Mouse (Mus musculus) regulatory T cell (primary cell): ENCODE data around the gene Pxk.

Experiments
- in situ Hi-C: fragments of 300-600 bp; cut with MboI, MseI; formaldehyde crosslinking; loops from one replicate; pipeline ENCODE4 v1.15.1; 2025; ENCODE audit warnings: high pct_unique_total_duplicates

The Pxk gene

DNA sequence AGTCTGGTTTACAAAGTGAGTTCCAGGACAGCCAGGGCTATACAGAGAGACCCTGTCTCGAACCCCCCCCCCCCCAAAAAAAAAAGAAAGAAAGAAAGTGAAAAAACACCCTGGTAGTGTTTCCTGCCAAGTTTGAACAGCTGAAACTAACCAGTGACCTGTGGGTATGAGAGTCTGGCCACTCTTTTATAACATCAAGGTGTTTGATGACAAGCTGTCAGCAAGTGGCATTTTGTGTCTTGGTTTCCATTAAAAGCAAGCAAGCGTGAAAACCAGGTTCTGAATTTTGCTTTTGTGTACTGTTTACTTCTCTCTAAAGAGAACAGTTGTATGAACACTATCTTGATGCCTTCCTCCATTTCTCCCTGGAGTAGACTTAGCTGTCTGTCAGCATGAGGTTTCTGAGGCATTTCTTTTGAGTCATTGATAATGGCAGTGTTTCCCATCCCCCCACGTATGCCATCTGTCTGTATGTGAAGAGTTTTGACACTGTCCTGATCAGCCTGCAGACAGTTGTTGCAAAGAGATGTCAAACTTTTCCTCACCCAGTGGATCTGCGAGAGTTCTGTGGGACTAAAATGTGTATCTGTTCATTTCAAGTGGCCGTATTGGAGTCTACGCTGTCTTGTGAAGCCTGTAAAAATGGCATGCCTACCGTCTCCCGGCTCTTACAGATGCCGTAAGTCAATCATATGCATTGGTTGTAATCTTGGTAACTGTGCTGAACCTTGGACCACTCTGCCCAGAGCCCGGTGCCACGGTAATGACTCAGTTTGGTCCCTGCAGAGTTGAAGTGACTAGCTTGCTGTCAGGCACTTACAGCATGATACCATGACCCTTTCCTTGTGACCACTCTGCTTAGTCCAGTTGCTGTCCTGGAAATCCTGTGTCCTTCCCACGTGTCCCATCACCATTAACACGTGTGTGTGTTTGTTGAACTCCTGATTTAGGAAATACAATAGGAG, 47.9 kb downstream of the Pxk start:
- in situ Hi-C loops: no loop called here

DNA sequence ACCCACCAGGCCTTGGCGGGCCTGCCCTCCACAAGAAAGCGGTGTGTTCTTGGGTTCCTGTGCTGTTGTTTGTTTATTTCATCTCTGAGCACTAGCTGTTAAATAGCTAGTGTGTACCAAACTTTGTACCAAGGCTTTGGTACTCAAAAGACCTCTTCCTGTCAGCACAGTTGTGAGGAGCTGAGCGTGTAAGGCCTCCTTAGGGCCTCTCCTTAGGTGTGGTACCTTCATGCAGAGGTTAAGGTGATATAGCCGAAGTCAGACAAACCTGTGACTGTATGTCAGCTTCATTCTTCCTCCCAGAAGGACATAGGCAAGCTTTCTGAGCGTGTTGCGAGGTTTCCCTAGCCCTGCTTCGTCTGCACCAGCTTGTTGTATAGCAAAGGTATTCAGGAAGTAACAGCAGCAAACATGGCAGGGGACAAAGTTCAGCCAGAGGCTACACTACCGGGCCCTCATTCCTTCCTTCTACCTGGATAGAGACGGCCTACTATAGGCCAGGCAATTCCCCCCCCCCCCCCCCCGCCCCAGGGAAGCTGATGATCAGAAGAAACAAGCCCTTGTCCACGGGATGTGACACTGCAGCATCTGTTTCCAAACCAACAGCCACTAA, 48.7 kb downstream of the Pxk start:
- in situ Hi-C loops: no loop called here

DNA sequence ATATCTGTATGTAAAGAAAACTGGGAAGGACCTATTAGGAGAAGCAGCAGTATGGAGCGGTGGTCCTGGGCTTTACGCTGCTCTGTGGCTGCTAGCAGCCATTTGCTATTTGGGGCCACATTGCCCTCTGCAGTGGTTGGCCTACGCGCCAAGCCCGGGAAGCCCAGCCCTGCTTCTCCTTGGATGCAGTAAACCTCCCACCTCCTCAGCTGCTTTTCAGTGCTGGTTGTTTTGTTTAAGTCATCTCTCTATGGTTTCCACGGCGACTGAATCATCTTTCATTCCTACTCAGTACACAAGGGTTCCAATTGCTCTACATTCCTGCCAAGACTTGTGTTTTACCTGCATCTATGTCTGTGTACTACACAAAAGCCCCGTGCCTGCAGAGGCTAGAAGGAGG, 50.8 kb downstream of the Pxk start:
- in situ Hi-C loops: no loop called here

DNA sequence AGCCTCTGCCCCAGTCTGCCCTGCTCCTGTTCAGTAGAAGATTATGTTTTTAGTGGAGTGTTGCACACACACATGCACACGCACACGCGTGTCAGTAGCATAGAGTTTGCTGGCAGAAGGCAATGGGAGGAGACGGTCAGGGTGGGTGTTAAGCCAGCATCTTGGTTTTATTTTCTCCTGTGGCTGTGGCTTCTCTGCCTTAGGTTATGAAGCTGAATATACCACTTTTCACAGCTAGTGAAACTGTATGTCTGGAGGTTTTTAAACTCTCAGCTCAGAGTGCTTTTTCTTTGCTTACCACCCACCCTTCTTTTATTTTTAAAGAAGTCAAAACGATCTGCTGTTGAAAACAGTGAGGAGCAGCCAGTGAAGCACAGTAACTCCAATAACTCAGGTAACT, 53.7 kb downstream of the Pxk start:
- in situ Hi-C loops: no loop called here

DNA sequence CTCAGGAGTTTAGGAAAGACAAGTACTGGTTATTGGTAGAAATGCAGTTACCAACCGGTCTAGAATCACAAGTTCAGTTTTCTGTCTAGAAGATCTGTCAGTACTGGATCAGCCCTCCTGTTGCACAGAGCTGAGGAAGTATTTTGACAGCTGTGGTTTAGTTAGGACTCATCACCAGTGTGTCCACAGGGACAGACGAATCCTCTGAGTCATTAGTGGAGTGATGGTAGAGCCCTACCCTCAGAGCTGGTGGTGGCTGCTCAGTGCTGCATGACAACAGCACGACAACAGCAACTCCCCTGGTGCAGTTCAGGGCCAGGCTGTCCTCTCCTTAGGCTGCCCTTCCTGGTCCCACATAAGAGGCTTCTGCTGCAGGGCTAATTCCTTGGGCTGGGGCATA, 56.1 kb downstream of the Pxk start:
- in situ Hi-C loops: no loop called here

DNA sequence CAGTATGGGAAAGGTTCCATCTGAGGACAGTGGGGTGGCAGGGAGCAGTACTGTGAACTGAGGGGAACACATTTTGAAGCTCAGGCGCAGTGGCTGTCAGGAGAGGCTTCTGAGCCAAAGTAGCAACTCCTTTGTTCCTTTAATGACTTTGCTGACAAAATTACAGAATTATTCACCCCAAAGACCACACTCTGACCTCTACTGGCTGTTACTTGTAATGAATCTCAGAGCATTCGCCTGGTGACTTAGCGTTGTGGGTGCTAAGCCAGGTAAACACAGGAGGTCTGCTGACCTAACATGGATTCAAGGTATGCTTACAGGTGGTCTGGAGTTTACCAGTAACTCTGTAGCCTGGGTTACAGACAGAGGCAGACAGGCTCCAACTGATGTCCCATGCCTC, 58.9 kb downstream of the Pxk start:
- in situ Hi-C loops: no loop called here

DNA sequence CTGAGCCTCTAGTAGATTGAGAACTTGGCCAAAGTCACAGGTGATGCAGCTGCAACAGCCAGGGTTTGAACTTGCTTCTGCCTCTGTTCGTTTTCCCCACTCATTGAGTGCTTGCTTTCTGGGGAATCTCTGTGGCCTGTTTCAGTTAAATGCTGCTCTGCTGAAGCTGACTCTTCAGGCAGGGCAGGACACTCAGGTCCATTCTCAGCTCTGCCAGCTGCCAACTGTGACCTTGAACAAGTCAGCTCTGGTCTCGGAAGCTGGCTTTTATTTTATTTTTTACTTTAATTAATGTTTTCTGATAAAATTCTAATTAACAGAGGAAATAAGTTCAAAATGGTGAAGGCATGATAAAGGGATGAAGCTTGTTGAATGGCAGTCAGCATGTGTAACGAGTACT, 60.7 kb downstream of the Pxk start:
- in situ Hi-C loops: no loop called here

DNA sequence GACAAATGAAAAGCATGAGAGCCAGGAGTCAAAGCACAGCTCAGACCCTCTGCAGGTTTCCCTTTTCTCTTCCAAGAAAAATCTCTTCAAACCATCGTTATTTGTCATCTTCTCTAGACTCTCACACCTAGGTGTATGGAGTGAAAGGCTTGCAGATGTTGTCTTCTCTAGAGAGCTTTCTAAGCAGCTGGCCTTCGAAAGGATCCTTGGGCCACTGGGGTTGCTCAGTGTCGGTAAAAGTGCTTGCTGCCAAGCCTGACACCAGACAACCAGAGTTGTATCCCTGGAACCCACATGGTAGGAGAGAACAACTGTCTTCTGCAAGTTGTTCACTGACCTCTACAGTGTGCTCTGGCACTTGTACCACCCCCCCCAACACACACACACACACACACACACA, 61.1 kb downstream of the Pxk start:
- in situ Hi-C loops: no loop called here

DNA sequence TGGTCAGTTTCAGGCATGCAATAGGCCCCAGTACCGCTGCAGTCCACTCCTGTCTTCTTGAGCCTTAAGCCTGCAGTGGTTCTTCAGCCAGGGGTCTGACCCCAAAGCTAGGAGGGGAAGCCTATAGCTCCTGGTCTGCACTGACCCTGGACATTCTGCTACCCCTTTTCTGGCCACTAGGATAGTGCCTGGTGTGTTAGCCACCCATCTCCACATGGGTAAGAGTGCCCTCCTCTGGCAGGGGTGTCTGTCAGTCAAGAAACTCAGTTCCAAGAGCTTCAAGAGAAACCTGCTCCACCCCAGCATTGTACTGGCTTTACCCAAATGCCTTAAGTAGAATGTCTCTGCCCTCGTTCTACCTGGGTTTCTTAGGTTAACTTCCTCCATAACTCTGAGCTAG, 63.8 kb downstream of the Pxk start:
- in situ Hi-C loops: no loop called here

DNA sequence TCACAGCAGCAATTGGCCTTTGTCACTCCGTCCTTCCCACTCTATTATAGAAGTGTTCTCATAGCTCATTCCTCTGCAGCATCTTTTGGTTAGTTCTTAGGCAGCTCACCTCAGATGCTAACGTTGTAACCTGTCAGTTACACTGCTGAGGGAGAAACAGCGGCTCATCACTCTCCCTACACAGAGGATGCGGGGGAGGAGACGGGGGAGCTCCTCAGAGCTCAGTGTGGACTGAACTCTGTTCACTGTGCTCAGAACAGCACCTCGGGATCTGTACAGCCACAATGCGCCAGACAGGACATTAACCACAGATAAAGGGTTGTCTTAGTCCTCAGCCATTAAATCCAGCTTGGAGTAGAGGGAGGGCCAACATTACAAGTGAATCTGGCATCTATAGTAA, 66.5 kb downstream of the Pxk start:
- in situ Hi-C loops: no loop called here

DNA sequence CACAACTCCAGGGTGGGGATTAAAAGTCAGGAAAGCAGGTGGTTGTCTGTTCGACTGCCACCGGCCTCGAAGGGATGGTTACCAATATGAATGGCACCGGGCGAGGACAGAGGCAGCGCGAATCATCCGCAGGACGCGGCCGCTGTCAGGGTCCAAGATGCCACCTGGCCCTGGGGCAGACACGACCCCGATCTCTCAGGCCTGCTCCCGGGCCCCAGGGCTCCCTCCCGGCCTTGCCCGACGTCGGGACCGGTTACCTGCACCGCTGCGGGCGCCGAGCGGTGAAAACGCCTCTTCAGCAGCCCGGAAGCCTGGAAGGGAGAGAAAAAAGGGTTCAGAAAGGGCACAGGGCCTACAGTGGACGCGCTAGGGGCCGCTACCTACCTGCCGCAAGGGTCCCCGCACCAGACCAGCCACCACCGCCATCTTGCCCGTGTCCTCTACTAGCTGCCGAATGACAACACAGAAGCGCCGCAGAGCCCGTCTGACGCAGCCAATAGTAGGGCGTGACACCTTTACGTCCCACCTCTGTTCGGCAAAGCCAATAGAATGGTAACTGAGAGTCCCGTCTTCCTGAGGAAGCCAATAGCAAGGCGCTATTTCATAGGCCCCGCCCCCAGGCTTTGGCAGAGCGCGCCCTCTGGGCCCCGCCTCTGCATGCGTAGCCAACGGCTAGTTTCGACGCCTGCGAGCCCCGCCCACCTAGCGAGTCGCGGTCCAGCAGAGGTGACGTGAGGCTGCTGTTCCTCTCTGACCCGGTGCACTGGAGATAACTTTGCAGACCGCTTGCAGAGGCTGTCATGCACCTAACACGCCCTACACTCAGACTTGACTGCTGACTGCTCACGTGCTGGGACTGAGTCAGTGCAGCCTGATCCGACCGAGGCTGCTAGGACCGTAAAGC, 74.7 kb downstream of the Pxk start, which contains the start of gene Pdhb:
Gene Pdhb (minus strand): TSS at position 519 of the 904 bp plus-strand sequence.
- in situ Hi-C loops: loop anchor here (5.0 kb wide), 1 partner anchor 80 kb away; no protein-coding TSS in a partner anchor

DNA sequence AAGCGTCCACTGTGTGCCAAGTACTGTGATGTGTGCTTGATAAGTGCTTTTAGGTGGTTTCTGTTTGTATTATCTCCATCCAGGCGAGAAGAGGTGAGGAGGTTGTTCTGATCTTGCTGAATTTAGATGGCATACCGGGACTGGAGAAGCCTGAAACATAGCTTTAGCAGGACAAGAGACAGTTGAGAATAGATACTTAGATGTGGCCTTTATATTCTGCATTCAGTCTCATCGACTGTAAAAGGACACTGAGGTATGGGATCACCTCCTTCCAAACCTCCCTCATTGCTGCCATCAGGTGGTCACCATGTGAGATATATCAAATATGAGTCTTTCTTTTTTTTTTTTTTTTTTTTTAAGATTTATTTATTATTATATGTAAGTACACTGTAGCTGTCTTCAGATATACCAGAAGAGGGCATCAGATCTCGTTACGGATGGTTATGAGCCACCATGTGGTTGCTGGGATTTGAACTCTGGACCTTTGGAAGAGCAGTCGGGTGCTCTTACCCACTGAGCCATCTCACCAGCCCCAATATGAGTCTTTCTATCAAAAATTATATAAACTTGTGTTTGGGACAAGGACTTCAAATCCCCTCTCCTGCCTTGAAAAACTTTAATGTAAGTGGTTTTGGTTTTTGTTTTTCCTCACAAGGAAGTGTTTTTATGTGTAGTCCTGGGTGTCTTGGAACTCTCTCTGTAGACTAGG, 75.7 kb downstream of the Pxk start:
- in situ Hi-C loops: loop anchor here (5.0 kb wide), 1 partner anchor 81 kb away; no protein-coding TSS in a partner anchor

DNA sequence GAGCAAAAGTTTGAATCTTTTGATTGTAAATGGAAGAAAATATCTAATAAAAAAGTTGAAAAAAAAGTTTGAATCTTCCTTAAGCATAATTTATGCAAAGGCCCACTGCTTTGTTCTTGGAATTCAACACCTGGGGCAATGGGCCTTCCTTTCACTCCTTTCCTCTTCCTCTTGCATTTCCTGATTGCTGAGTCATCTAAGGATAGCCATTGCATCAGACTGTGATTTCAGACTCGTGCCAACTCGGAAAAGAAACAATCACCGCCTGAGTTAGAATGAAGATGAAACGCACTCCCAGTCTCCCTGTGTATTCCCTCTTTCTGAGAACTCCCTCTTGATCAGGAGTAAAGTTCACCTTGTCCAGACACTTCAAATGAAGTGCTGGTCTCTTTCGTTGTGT, 76.6 kb downstream of the Pxk start:
- in situ Hi-C loops: loop anchor here (5.0 kb wide), 1 partner anchor 82 kb away; no protein-coding TSS in a partner anchor

DNA sequence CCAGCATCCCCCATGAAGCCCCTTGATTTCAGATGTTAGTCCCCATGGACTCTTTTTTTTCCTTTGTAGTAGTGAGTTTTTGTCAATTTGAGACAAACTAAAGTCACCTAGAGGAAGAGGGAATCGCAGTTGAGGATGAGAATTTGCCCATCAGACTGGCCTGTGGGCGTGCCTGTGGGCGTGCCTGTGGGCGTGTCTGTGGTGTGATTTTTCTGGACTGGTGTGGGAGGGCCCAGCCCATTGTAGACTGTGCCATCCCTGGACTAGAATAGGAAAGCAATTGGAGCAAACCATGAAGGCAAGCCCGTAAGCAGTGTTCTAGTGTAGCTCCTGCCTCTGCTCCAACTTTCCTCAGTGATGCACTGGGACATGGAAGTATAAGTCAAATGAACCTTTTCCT, 78.2 kb downstream of the Pxk start:
- in situ Hi-C loops: no loop called here

DNA sequence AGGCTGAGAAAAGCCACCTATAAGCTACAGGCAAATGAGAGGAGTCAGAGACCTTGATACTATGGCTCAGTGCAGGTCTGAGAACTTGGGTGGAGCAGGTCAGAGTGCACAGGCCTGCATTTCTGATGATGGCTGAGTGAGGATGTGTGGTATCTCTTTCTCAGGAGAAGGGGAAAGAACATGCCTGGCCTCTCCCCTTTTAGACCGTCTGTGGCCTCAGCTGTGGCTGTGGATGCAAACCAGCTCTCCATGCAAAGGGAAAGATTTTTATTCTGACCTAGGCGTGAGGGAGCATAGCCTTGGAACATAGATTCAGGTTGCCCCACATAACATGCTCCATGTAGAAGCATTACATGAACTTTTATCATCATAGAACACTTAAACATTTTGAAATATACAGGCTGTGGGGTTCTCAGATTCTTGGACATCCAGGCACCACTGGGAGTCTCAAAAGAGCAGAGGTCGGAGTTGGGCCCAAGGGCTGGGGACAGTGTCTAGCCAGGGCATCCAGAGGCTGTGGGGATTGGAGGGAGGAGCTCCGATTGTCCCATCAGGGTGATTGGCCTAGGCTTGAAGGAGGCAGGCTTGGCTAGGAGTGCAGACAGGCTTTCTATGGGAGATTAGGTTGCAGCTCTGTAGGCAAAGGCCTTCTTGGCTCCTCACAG, 82.5 kb downstream of the Pxk start:
- in situ Hi-C loops: no loop called here

DNA sequence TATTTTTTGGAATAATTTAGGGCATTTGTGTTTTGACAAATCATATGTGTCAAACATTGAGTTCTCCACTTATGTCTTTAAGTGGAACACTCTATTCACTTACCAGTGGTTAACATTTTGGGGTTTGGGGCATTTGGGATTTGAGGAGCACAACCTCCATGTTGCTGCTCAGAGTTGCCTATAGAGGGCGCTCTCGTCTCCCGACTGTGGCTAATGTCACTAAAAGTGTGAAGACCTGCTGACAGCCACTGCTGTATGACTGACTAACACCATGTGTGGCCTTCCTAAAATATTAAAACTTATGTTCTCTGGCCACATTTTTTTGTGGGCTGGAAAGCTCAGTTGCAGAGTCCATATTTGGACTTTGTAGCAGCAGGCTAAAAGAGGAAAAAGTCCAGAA, 85.3 kb downstream of the Pxk start:
- in situ Hi-C loops: no loop called here

DNA sequence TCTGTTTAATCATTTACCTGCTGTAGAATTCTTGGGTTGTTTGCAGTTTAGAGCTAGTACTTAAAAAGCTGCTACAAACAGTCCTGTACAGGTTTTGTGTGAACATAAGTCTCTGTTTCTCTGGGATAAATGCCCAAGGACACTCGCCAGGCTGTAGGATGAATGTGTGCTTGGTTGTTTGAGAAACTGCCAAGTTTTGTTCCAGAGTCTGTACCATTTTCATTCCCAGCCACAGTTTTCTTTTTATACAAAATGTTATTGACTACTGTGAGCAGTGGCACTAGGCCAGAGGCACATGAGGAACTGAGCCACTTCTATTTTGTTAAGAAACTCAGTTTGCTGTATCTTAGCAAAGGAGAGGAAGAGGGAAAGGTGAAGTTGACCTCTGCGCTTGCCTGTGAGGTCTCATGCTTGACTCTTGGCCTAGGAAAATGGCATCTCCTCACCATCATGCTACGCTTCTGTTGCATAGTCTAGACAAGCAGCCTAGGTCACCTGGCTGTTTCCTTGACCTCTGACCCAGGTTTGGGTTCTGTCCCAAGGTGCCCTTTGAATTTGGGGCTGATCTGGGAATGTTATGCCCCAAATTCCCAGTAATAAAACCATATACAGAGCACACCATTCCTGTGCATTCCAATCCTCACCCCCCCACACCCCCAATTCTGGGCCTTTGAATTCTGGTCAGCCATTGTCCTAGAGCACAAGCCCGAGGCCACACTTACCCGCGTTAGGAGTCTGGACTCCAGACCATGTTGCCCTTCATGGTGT, 88.5 kb downstream of the Pxk start:
- in situ Hi-C loops: no loop called here

DNA sequence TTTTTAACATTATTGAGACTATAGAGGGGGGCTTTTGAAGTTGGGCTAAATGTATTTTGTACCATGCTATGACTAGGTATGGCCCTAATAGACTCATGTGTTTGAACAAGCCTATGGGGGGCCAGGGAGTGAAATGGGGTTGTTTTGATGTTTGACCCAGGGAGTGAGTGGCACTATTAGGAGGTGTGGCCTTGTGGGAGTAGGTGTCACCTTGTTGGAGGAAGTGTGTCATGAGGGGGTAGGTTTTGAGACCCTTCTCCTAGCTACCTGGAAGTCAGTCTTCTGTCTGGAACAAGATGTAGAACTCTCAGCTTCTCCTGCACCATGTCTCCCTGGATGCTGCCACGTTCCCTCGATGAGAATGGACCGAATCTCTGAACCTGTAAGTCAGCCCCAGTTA, 92.5 kb downstream of the Pxk start:
- in situ Hi-C loops: no loop called here

DNA sequence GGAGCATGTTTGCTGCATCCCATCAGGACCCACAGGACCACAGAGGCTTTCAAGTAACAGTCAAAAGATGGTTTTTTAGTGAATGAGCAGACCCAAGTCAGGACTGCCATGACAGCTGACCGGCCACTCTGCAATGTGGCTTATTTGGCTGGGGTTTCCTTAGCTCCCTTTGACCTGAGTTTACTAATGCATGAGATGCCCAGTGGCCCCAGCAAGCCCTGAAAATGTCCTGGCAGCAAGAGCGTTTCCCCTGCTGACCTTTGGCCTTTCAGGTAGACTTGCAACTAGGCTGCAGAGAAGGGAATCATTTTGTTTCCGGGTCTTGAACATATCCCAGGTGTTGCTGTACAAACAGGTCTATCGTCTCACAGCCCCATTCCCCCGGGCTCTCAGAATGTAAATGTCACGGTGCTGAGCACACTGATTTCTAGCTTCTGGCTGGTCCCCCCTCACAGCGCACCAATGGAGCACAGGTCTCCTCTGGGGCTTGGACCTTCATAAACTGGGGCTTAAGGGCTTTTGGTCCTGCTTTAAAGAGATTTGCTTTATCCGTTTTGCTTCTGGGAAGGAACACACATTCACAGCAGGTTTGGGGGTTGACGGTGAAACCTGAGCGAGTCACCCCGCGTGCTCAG, 93.4 kb downstream of the Pxk start:
- in situ Hi-C loops: no loop called here
